Mouse (Mus musculus) kidney, adult 2 months (tissue): Measurements from ENCODE around the gene Srgap2. TPM values are rescaled to one million over a fixed set of nuclear protein-coding genes. Genes with fewer than 3 reads are reported as not detected.
A peak's percentile ranks its signal among the peaks of the same experiment; 100 is the strongest.

Experiments
- DNase-seq: peaks from one replicate; pipeline ENCODE4 v3.0.0; 2021
- H3K27ac ChIP-seq: fragments of 200-500 bp; 2 replicates; pipeline ENCODE4 v1.5.1; 2012; ENCODE audit warnings: low read depth, low read length, control low read depth, inconsistent platforms; ENCODE audit not compliant: insufficient read depth
- H3K27me3 ChIP-seq: fragments of 200-500 bp; replicated peaks from 2 replicates; pipeline ENCODE4 v1.6.1; 2012; ENCODE audit warnings: mild to moderate bottlenecking, moderate library complexity, low read length, inconsistent platforms; ENCODE audit not compliant: control insufficient read depth, insufficient read depth
- H3K36me3 ChIP-seq: fragments of 200-500 bp; 2 replicates; pipeline ENCODE4 v1.6.1; 2012; ENCODE audit warnings: mild to moderate bottlenecking, moderate library complexity, low read length, inconsistent platforms; ENCODE audit not compliant: control insufficient read depth, insufficient read depth
- H3K4me1 ChIP-seq: fragments of 200-500 bp; 2 replicates; pipeline ENCODE4 v1.6.1; 2011; ENCODE audit warnings: low read length; ENCODE audit not compliant: control insufficient read depth, insufficient read depth
- H3K4me3 ChIP-seq: fragments of 200-500 bp; 2 replicates; pipeline ENCODE4 v1.5.1; 2011; ENCODE audit warnings: mild to moderate bottlenecking, low read depth, low read length, control low read depth; ENCODE audit not compliant: insufficient read depth
- CTCF ChIP-seq: fragments of 200-500 bp; conservative IDR thresholded peaks from 2 replicates; pipeline ENCODE4 v1.5.1; 2011; ENCODE audit warnings: low read depth, mild to moderate bottlenecking, control low read depth, low read length, moderate library complexity, mixed read lengths; ENCODE audit not compliant: insufficient read depth, insufficient read length
- POLR2A ChIP-seq: fragments of 200-500 bp; IDR thresholded peaks from one replicate; pipeline ENCODE4 v1.6.1; 2011; ENCODE audit warnings: low read depth, low read length, control low read depth
- WGBS: fragments of 180-500 bp; shearing (Covaris S2); methylation state at CpG from one replicate; pipeline ENCODE4 v1.1.7; 2018; 5-methylcytosine and 5-hydroxymethylcytosine counted together
- polyA plus RNA-seq: library from polyadenylated mRNA; depleted of rRNA; stranded (reverse); fragments of >200 nt; gene quantifications from 2 replicates; pipeline ENCODE4 v1.2.3, GENCODE M21; 2012

Srgap2 gene
- polyA plus RNA-seq, 1 experiment, result 13.0 TPM

DNA sequence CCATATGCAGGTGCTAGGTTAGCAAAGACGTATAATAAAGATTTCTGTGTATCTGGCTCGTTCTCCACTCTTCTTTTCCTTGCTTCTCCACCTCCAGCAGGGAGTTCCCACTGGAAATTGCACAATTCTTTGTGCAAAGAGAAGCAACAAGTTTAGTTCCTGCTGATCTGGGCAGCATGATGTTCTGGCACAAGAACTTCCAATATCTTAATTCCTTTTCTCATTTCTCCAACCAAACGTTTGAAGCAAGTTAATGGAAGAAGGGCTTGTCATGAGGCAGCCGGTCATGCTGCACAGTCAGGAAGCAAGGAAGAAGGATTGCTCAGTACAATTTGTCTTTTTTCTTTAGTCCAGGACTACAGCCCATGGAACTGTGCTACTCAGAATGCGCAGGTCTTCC is 78.8 kb downstream of the Srgap2 start:
- H3K4me3 ChIP-seq, result no peak overlapping the region
- no peaks in the 10 kb centered on the region for H3K36me3 ChIP-seq
- H3K27me3 ChIP-seq, result no peaks in the 10 kb centered on the region
- 61% methylated on average over 5 of the region's 5 CpGs for WGBS
- H3K4me1 ChIP-seq, result peaks cover 7% of the 10 kb centered on the region; the same call in 1 of the 2 replicates
- TF ChIP-seq POLR2A, result no peak
- TF ChIP-seq CTCF, result no peak
- no peak overlapping the region for H3K27ac ChIP-seq
- no peak for DNase-seq

DNA sequence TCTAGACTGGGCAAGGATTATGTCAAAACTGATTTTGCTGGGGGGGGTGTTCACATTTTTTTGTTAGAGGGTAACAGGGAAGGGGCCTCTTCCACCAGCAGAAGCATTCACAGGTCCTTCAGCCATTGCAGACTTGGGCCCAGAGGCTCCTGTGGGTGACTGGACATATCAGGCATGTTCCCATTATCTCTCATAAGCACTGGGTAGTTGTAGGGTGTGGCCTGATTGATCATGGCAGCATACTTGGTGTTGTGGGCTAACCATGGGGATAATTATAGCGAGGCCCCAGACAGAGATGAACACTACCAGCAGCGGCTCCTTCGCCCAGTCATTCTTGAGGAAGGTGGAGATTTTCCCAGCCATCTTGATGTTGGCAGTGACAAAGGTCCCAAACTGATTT is 79.8 kb downstream of the Srgap2 start:
- H3K4me3 ChIP-seq, result no peak overlapping the region
- WGBS, result 88% methylated on average over 3 of the region's 3 CpGs
- DNase-seq, result peak; percentile 31
- H3K36me3 ChIP-seq, result no peaks in the 10 kb centered on the region
- H3K4me1 ChIP-seq, result peaks cover 7% of the 10 kb centered on the region; the same call in 1 of the 2 replicates
- H3K27me3 ChIP-seq, result no peaks in the 10 kb centered on the region
- TF ChIP-seq POLR2A (no peak), CTCF (no peak)
- H3K27ac ChIP-seq, result no peak overlapping the region

DNA sequence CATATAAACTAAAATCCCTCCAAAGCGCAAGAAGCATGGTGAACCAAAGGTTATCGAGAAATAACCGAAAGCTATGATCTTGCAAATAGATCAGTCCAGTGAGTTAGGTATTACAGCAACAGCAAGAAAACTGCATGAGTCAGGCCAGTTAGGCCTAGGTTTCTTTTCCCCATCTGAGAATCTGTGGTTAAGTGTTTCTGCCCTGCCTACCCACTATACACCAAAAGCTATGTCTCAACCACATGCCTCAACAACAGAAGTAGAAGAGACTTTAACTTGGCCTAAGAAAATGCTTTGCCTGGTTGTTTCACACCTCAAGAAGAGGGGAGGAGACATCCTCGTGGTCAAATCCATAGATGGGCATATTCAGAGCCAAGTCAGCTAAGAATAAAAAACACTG is 80.6 kb downstream of the Srgap2 start:
- Histone ChIP-seq H3K4me1 (peaks cover 7% of the 10 kb centered on the region; the same call in 1 of the 2 replicates), H3K27me3 (no peaks in the 10 kb centered on the region), H3K27ac (no peak overlapping the region), H3K4me3 (no peak overlapping the region), H3K36me3 (no peaks in the 10 kb centered on the region)
- TF ChIP-seq CTCF, result no peak
- TF ChIP-seq POLR2A, result no peak
- WGBS, result 91% methylated on average over 4 of the region's 4 CpGs
- no peak for DNase-seq

DNA sequence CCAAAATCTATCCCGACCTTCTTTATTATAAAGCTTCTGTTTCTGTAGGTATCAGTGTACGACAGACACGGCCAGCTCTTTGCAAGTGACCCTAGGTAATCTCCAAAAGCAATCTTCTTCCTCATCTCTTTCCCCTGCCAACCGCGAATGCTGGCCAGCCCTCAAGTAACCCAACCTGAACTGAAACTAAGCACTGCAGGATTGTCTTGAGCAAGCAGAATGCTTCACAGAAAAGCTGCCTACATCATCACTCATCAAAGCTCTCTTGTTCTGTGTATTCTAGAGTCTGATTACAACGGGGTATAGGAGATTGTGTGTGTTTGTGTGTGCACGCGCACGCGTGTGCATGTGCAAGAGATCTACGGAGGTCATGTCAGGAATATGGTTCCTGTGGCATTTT is 88.6 kb downstream of the Srgap2 start:
- no peak for DNase-seq
- no peaks in the 10 kb centered on the region; the same call in 1 of the 2 replicates for H3K36me3 ChIP-seq
- 75% methylated on average over 11 of the region's 11 CpGs for WGBS
- H3K4me1 ChIP-seq, result peaks cover 3% of the 10 kb centered on the region; the same call in 1 of the 2 replicates
- H3K4me3 ChIP-seq, result no peak overlapping the region
- H3K27ac ChIP-seq, result no peak overlapping the region
- H3K27me3 ChIP-seq, result no peaks in the 10 kb centered on the region
- TF ChIP-seq POLR2A (no peak), CTCF (no peak)

DNA sequence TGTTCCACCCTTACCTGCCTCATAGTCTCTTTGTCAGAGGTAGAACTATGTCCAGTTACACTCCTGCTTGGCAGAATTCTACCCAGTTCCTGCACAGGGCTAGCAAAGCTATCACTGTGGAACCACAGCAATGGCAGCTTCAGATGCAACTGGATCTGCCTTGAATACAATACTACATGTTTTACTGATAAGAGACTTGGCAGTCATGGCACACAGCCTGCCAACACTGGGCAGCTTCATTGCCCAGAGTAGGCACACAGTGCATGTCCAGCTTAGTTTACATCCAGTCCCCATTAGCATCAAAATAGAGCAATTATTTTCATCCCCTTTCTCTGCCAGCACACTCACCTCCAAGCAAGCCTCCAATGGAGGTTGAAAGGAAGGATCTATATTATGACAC is 89.2 kb downstream of the Srgap2 start:
- no peaks in the 10 kb centered on the region for H3K27me3 ChIP-seq
- H3K4me1 ChIP-seq, result peaks cover 3% of the 10 kb centered on the region; the same call in 1 of the 2 replicates
- no peak overlapping the region for H3K27ac ChIP-seq
- no peaks in the 10 kb centered on the region; the same call in 1 of the 2 replicates for H3K36me3 ChIP-seq
- no peak for DNase-seq
- TF ChIP-seq POLR2A (no peak), CTCF (no peak)
- no peak overlapping the region for H3K4me3 ChIP-seq

DNA sequence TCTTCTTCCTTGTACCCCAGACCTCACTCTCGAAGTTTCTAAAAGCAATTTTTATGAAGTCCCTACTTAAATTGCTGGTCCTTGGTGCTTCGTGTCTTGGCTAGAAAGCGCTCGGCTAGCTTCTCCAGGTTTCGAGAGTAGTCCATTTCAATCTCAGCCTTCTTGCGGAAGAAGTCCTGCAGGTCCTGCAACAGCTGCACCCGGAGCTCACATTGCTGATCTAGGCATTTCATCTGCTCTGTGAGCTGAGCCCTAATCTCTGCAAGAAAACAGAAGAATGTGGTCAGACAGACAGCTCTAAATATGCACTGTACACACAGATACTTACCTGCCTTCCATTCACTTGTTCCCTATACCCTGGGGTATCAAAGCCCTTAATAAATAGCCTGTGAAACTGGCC is 90.5 kb downstream of the Srgap2 start:
- WGBS, result 64% methylated on average over 7 of the region's 7 CpGs
- H3K27ac ChIP-seq, result no peak overlapping the region
- no peak for DNase-seq
- no peaks in the 10 kb centered on the region for H3K27me3 ChIP-seq
- H3K4me1 ChIP-seq, result peaks cover 5% of the 10 kb centered on the region; the same call in 1 of the 2 replicates
- no peak overlapping the region for H3K4me3 ChIP-seq
- TF ChIP-seq POLR2A, result no peak
- no peaks in the 10 kb centered on the region; the same call in 1 of the 2 replicates for H3K36me3 ChIP-seq

DNA sequence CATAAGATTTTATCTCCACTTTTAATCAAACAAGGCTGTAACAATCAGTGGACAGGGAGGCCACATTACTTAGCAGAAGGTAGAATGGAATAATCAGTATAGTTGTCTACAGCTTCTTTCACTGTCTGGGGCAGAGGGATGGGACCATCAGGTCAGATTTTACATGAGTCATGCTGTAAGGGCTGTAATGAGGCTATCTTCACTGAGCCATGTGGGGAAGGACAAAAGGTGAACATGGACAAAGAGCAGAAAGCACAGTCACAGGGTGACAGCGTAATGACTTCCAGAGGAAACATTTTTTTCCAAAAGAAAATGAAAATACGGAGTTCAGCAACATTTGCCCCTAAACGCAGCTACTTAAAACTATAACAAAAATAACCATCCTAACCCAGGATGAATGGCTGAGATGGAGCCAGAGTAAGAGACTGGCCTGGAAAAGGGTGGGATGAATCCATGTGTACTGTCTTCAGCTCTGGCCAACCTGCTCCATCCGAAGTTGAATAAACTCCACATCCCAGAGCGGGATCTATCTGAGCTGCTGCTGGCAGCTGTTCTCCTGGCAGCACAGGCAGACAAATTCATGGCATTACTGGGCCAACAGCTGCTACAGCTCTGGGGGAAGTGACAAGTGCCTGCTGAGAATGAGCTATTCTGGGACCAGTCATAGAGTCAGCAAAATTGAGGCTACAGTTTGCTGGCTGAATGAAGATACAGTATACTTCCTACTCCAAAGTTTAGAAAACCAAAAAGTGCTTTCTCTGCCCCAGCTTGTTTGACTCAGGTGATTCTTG is 95.5 kb downstream of the Srgap2 start:
- no peaks in the 10 kb centered on the region; the same call in 1 of the 2 replicates for H3K36me3 ChIP-seq
- no peak overlapping the region for H3K4me3 ChIP-seq
- peaks cover 16% of the 10 kb centered on the region for H3K4me1 ChIP-seq
- no peaks in the 10 kb centered on the region for H3K27me3 ChIP-seq
- H3K27ac ChIP-seq, result peak overlapping the region; percentile 11; the same call in 1 of the 2 replicates
- 25% methylated on average over 5 of the region's 5 CpGs for WGBS
- DNase-seq, result peak; percentile 72
- TF ChIP-seq POLR2A, result no peak
- no peak for TF ChIP-seq CTCF
